ENCODE assay signal across 25 mouse cellular contexts in the genomic region with DNA sequence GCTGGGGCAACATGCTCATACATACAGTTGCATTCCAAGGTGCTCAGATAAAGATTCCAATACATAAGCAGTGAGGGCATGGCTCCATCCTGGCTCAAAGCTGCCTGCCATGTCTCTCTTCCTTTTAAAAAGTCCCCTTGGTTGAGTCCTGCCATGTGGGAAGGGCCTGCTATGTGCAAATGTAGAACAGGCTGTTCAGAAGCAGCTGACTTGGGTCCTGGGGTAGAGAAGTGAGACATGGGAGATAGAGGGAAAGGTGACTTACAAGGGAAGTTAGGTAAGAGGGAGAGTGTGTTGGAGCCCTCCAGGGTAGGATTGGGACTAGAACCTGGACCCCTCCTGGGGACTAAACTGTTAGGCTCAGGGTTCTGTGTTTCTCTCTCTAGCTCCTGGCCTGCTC. TPM values are rescaled to one million over a fixed set of nuclear protein-coding genes. Genes with fewer than 3 reads are reported as not detected.
DNase-seq lines count a peak whose midpoint lies in the region; ATAC-seq lines count a peak whose summit lies in the region.
"Had no signal": no experiment of that assay in that cellular context is flagged by ENCODE, and none has a peak within 500 bp of the region (broad histone marks: within the 10 kb centered on the region; RNA-seq: fewer than 3 reads in every experiment).

No protein-coding gene starts in this region.

- no peak for ATAC-seq in heart, embryonic 13.5 days (ENCODE audit: extremely low read depth, insufficient number of reproducible peaks, low FRiP score, low TSS enrichment)
- ATAC-seq in heart, embryonic 11.5 days (replicated peaks; ENCODE audit: insufficient number of reproducible peaks, low FRiP score, low TSS enrichment), result no peak
- no peak for ATAC-seq in limb, embryonic 13.5 days (ENCODE audit: low FRiP score, low read depth)
- ATAC-seq: forebrain, embryonic 13.5 days; forebrain, embryonic 16.5 days; hindbrain, embryonic 16.5 days; intestine, embryonic 15.5 days; Patski had no signal

- DNase-seq in heart, adult 11 months, result peak; percentile 93
- no peak for DNase-seq in heart, adult 8-10 months (ENCODE audit: low spot score)
- no peak for DNase-seq in limb, embryonic 10.5 days (ENCODE audit: low spot score)
- DNase-seq in thymus, postnatal 10 days (ENCODE audit: low spot score in 2 of 2), result no peak
- DNase-seq: adrenal gland, postnatal 10 days; adrenal gland, postnatal 36 days; B cell, adult 2 months; cerebellum, adult 18-20 months; cerebellum, adult 9-10 months; cerebellum, postnatal 14 days; gastrocnemius, postnatal 14 days; kidney, adult 11 months had no signal

- H3K36me3 ChIP-seq in heart, embryonic 13.5 days, result peaks cover 57% of the 10 kb centered on the region
- peaks cover 30% of the 10 kb centered on the region for H3K36me3 ChIP-seq in heart, embryonic 11.5 days (ENCODE audit: control insufficient read depth, insufficient read depth, low read length)
- peaks cover 50% of the 10 kb centered on the region for H3K36me3 ChIP-seq in limb, embryonic 13.5 days
- peaks cover 52% of the 10 kb centered on the region for H3K36me3 ChIP-seq in limb, embryonic 10.5 days

- H3K9ac ChIP-seq in heart, embryonic 13.5 days, result peak overlapping the region; percentile 41; the same call in 1 of the 2 replicates
- H3K9ac ChIP-seq in heart, embryonic 11.5 days (ENCODE audit: low read depth, low read length), result no peak overlapping the region
- 0 out of 2 replicates have a peak overlapping the region, but pooled peaks have one; percentile 15 for H3K9ac ChIP-seq in limb, embryonic 13.5 days
- H3K9ac ChIP-seq: forebrain, embryonic 13.5 days; hindbrain, embryonic 12.5 days; intestine, embryonic 15.5 days had no signal

- no peaks in the 10 kb centered on the region for H3K9me3 ChIP-seq in heart, embryonic 13.5 days
- no peaks in the 10 kb centered on the region for H3K9me3 ChIP-seq in heart, embryonic 11.5 days (replicated peaks; ENCODE audit: control insufficient read depth, low read length)
- H3K9me3 ChIP-seq in limb, embryonic 13.5 days, result no peaks in the 10 kb centered on the region
- no peaks in the 10 kb centered on the region for H3K9me3 ChIP-seq in limb, embryonic 10.5 days (replicated peaks)
- H3K9me3 ChIP-seq: forebrain, embryonic 10.5 days; forebrain, embryonic 13.5 days; G1E; heart, embryonic 10.5 days; hindbrain, embryonic 12.5 days; intestine, embryonic 15.5 days had no signal

- H3K4me1 ChIP-seq in heart, embryonic 13.5 days, result peaks cover 36% of the 10 kb centered on the region
- peaks cover 14% of the 10 kb centered on the region for H3K4me1 ChIP-seq in heart, embryonic 11.5 days (ENCODE audit: control insufficient read depth, insufficient read depth, low read length)
- peaks cover 16% of the 10 kb centered on the region for H3K4me1 ChIP-seq in limb, embryonic 13.5 days
- peaks cover 16% of the 10 kb centered on the region for H3K4me1 ChIP-seq in limb, embryonic 10.5 days

- H3K4me3 ChIP-seq in heart, embryonic 13.5 days, result no peak overlapping the region
- H3K4me3 ChIP-seq in heart, embryonic 11.5 days (ENCODE audit: low read depth, low read length), result no peak overlapping the region
- no peak overlapping the region for H3K4me3 ChIP-seq in limb, embryonic 13.5 days
- no peak overlapping the region for H3K4me3 ChIP-seq in limb, embryonic 10.5 days
- H3K4me3 ChIP-seq: forebrain, embryonic 10.5 days; forebrain, embryonic 13.5 days; heart, embryonic 10.5 days; hindbrain, embryonic 12.5 days; intestine, embryonic 15.5 days had no signal

- no peaks in the 10 kb centered on the region for H3K27me3 ChIP-seq in heart, embryonic 13.5 days (replicated peaks)
- no peaks in the 10 kb centered on the region for H3K27me3 ChIP-seq in heart, embryonic 11.5 days (ENCODE audit: control insufficient read depth, insufficient read depth, low read length)
- H3K27me3 ChIP-seq in limb, embryonic 13.5 days, result no peaks in the 10 kb centered on the region
- H3K27me3 ChIP-seq in limb, embryonic 10.5 days (ENCODE audit: low read depth, poor library complexity, severe bottlenecking), result no peaks in the 10 kb centered on the region
- H3K27me3 ChIP-seq: CH12.LX; forebrain, embryonic 13.5 days; hindbrain, embryonic 12.5 days; intestine, embryonic 15.5 days; Patski had no signal

- H3K27ac ChIP-seq in heart, embryonic 13.5 days (replicated peaks), result no peak overlapping the region
- no peak overlapping the region for H3K27ac ChIP-seq in heart, embryonic 11.5 days (ENCODE audit: low read depth, low read length)
- no peak overlapping the region for H3K27ac ChIP-seq in limb, embryonic 13.5 days
- H3K27ac ChIP-seq in limb, embryonic 10.5 days, result no peak overlapping the region
- H3K27ac ChIP-seq: forebrain, embryonic 10.5 days; forebrain, embryonic 13.5 days; heart, embryonic 10.5 days; hindbrain, embryonic 12.5 days; intestine, embryonic 15.5 days had no signal

- H3K4me2 ChIP-seq in heart, embryonic 13.5 days, result no peak overlapping the region
- H3K4me2 ChIP-seq in heart, embryonic 11.5 days, result no peak overlapping the region
- no peak overlapping the region for H3K4me2 ChIP-seq in limb, embryonic 13.5 days (replicated peaks)
- H3K4me2 ChIP-seq: forebrain, embryonic 13.5 days; hindbrain, embryonic 12.5 days; intestine, embryonic 15.5 days had no signal

RNA-seq across cellular contexts. Expression of a gene that starts 3.1 kb away (rescaled TPM):
- total RNA-seq in heart, adult 8-10 months (2022), result 1,000 to 10,000 TPM in 3 of 4 experiments, 100 to 1,000 TPM in 1; 949 to 1,112 (median 1,023) TPM
- polyA plus RNA-seq in heart, embryonic 13.5 days (2015; fragmentation: Nextera tagmentation; extraction: Ambion mirVana), result 527 and 606 TPM in 2 replicates
- 499 and 501 TPM in 2 replicates for polyA plus RNA-seq in heart, embryonic 11.5 days (2014; fragmentation: Nextera tagmentation; extraction: Ambion mirVana)
- 298 and 306 TPM in 2 replicates for polyA plus RNA-seq in limb, embryonic 13.5 days (2015; fragmentation: Nextera tagmentation; extraction: Ambion mirVana)
- 311 and 345 TPM in 2 replicates for polyA plus RNA-seq in limb, embryonic 10.5 days (2016; fragmentation: Nextera tagmentation; extraction: Ambion mirVana)

RNA-seq across cellular contexts. Expression of a gene that starts 8.8 kb away (rescaled TPM):
- total RNA-seq in heart, adult 8-10 months (2022), result 10 to 100 TPM; 10.3 to 17.1 (median 14.7) TPM
- 53.3 and 62.1 TPM in 2 replicates for polyA plus RNA-seq in heart, embryonic 13.5 days (2015; fragmentation: Nextera tagmentation; extraction: Ambion mirVana)
- 57.2 and 59.0 TPM in 2 replicates for polyA plus RNA-seq in heart, embryonic 11.5 days (2014; fragmentation: Nextera tagmentation; extraction: Ambion mirVana)
- 57.1 and 58.4 TPM in 2 replicates for polyA plus RNA-seq in limb, embryonic 13.5 days (2015; fragmentation: Nextera tagmentation; extraction: Ambion mirVana)
- polyA plus RNA-seq in limb, embryonic 10.5 days (2016; fragmentation: Nextera tagmentation; extraction: Ambion mirVana), result 14.4 and 18.4 TPM in 2 replicates
- total RNA-seq: G1E had no signal

RNA-seq across cellular contexts. Expression of a gene that starts 9.3 kb away (rescaled TPM):
- 10 to 100 TPM; 49.2 to 62.8 (median 56.5) TPM for total RNA-seq in heart, adult 8-10 months (2022)
- 36.4 and 37.9 TPM in 2 replicates for polyA plus RNA-seq in heart, embryonic 13.5 days (2015; fragmentation: Nextera tagmentation; extraction: Ambion mirVana)
- 28.4 and 29.9 TPM in 2 replicates for polyA plus RNA-seq in heart, embryonic 11.5 days (2014; fragmentation: Nextera tagmentation; extraction: Ambion mirVana)
- polyA plus RNA-seq in limb, embryonic 13.5 days (2015; fragmentation: Nextera tagmentation; extraction: Ambion mirVana), result 64.9 and 67.9 TPM in 2 replicates
- 61.2 and 66.2 TPM in 2 replicates for polyA plus RNA-seq in limb, embryonic 10.5 days (2016; fragmentation: Nextera tagmentation; extraction: Ambion mirVana)

RNA-seq across cellular contexts. Expression of a gene that starts 25.8 kb away (rescaled TPM):
- 10 to 100 TPM; 10.5 to 16.3 (median 14.6) TPM for total RNA-seq in heart, adult 8-10 months (2022)
- 41.7 and 43.7 TPM in 2 replicates for polyA plus RNA-seq in heart, embryonic 13.5 days (2015; fragmentation: Nextera tagmentation; extraction: Ambion mirVana)
- 34.6 and 38.2 TPM in 2 replicates for polyA plus RNA-seq in heart, embryonic 11.5 days (2014; fragmentation: Nextera tagmentation; extraction: Ambion mirVana)
- 94.7 and 96.9 TPM in 2 replicates for polyA plus RNA-seq in limb, embryonic 13.5 days (2015; fragmentation: Nextera tagmentation; extraction: Ambion mirVana)
- polyA plus RNA-seq in limb, embryonic 10.5 days (2016; fragmentation: Nextera tagmentation; extraction: Ambion mirVana), result 122 and 128 TPM in 2 replicates

RNA-seq across cellular contexts. Expression of a gene that starts 40.2 kb away (rescaled TPM):
- total RNA-seq in heart, adult 8-10 months (2022), result 100 to 1,000 TPM; 763 to 919 (median 846) TPM
- 621 and 687 TPM in 2 replicates for polyA plus RNA-seq in heart, embryonic 13.5 days (2015; fragmentation: Nextera tagmentation; extraction: Ambion mirVana)
- polyA plus RNA-seq in heart, embryonic 11.5 days (2014; fragmentation: Nextera tagmentation; extraction: Ambion mirVana), result 702 and 828 TPM in 2 replicates
- 908 and 936 TPM in 2 replicates for polyA plus RNA-seq in limb, embryonic 13.5 days (2015; fragmentation: Nextera tagmentation; extraction: Ambion mirVana)
- 1,092 and 1,255 TPM in 2 replicates for polyA plus RNA-seq in limb, embryonic 10.5 days (2016; fragmentation: Nextera tagmentation; extraction: Ambion mirVana)
